Mouse (Mus musculus): ENCODE data around the gene Itpr1. TPM values are rescaled to one million over a fixed set of nuclear protein-coding genes. Genes with fewer than 3 reads are reported as not detected.
A peak's percentile ranks its signal among the peaks of the same experiment; 100 is the strongest.

Itpr1 gene
- polyA plus RNA-seq, 1 experiment from 2014 or later, result 11.9 TPM

GRCm38 (mm10) chr6:108192632-108193031, 20.3 kb upstream of the Itpr1 start:
- no peak for ATAC-seq (ENCODE audit: insufficient number of reproducible peaks, insufficient read depth, low FRiP score, low TSS enrichment)
- no peaks in the 10 kb centered on the region for H3K4me1 ChIP-seq
- no peak overlapping the region for H3K4me3 ChIP-seq
- H3K4me2 ChIP-seq (replicated peaks), result no peak overlapping the region
- H3K36me3 ChIP-seq, result no peaks in the 10 kb centered on the region
- no peaks in the 10 kb centered on the region for H3K9me3 ChIP-seq
- no peak overlapping the region for H3K9ac ChIP-seq
- H3K27ac ChIP-seq, result no peak overlapping the region
- H3K27me3 ChIP-seq, result no peaks in the 10 kb centered on the region
- 80% methylated on average over 4 of the region's 4 CpGs for WGBS

- no peaks in the 10 kb centered on the region for H3K36me3 ChIP-seq
- no peaks in the 10 kb centered on the region for H3K4me1 ChIP-seq
- no peaks in the 10 kb centered on the region for H3K27me3 ChIP-seq
- no peaks in the 10 kb centered on the region for H3K9me3 ChIP-seq
- H3K4me3 ChIP-seq, result no peak overlapping the region
- no peak overlapping the region for H3K4me2 ChIP-seq (replicated peaks)
- no peak overlapping the region for H3K27ac ChIP-seq
- H3K9ac ChIP-seq, result no peak overlapping the region
- ATAC-seq (ENCODE audit: insufficient number of reproducible peaks, insufficient read depth, low FRiP score, low TSS enrichment), result no peak
- 86% methylated on average over 7 of the region's 7 CpGs for WGBS
These were observed 16.2 kb upstream of the Itpr1 start for GRCm38 (mm10) chr6:108196665-108197064.

GRCm38 (mm10) chr6:108197117-108197516, 15.8 kb upstream of the Itpr1 start:
- H3K4me2 ChIP-seq (replicated peaks), result no peak overlapping the region
- WGBS, result 60% methylated on average over 4 of the region's 4 CpGs
- no peak for ATAC-seq (ENCODE audit: insufficient number of reproducible peaks, insufficient read depth, low FRiP score, low TSS enrichment)
- no peak overlapping the region for H3K9ac ChIP-seq
- H3K4me1 ChIP-seq, result no peaks in the 10 kb centered on the region
- H3K9me3 ChIP-seq, result no peaks in the 10 kb centered on the region
- no peak overlapping the region for H3K27ac ChIP-seq
- no peak overlapping the region for H3K4me3 ChIP-seq
- H3K27me3 ChIP-seq, result no peaks in the 10 kb centered on the region
- H3K36me3 ChIP-seq, result no peaks in the 10 kb centered on the region

GRCm38 (mm10) chr6:108198286-108198685, 14.6 kb upstream of the Itpr1 start:
- Histone ChIP-seq H3K4me3 (no peak overlapping the region), H3K27me3 (no peaks in the 10 kb centered on the region), H3K9ac (no peak overlapping the region), H3K27ac (no peak overlapping the region), H3K4me1 (no peaks in the 10 kb centered on the region), H3K36me3 (no peaks in the 10 kb centered on the region), H3K4me2 (replicated peaks) (no peak overlapping the region), H3K9me3 (no peaks in the 10 kb centered on the region)
- no peak for ATAC-seq (ENCODE audit: insufficient number of reproducible peaks, insufficient read depth, low FRiP score, low TSS enrichment)
- 84% methylated on average over 7 of the region's 7 CpGs for WGBS

- no peak overlapping the region for H3K4me2 ChIP-seq (replicated peaks)
- ATAC-seq (ENCODE audit: insufficient number of reproducible peaks, insufficient read depth, low FRiP score, low TSS enrichment), result no peak
- H3K9me3 ChIP-seq, result no peaks in the 10 kb centered on the region
- no peaks in the 10 kb centered on the region for H3K27me3 ChIP-seq
- no peak overlapping the region for H3K27ac ChIP-seq
- no peaks in the 10 kb centered on the region for H3K36me3 ChIP-seq
- H3K4me3 ChIP-seq, result no peak overlapping the region
- WGBS, result 71% methylated on average over 2 of the region's 2 CpGs
- H3K9ac ChIP-seq, result no peak overlapping the region
- H3K4me1 ChIP-seq, result no peaks in the 10 kb centered on the region
These were observed 8.6 kb upstream of the Itpr1 start for GRCm38 (mm10) chr6:108204322-108204721.

- Histone ChIP-seq H3K4me3 (no peak overlapping the region), H3K27me3 (no peaks in the 10 kb centered on the region), H3K9ac (no peak overlapping the region), H3K36me3 (no peaks in the 10 kb centered on the region), H3K4me1 (peaks cover 4% of the 10 kb centered on the region), H3K27ac (no peak overlapping the region), H3K4me2 (replicated peaks) (no peak overlapping the region), H3K9me3 (no peaks in the 10 kb centered on the region)
- no peak for ATAC-seq (ENCODE audit: insufficient number of reproducible peaks, insufficient read depth, low FRiP score, low TSS enrichment)
- 75% methylated on average over 4 of the region's 4 CpGs for WGBS
These were observed 6.8 kb upstream of the Itpr1 start for GRCm38 (mm10) chr6:108206145-108206544.

- peaks cover 13% of the 10 kb centered on the region for H3K4me1 ChIP-seq
- no peak overlapping the region for H3K27ac ChIP-seq
- 83% methylated on average over 5 of the region's 5 CpGs for WGBS
- no peak overlapping the region for H3K4me2 ChIP-seq (replicated peaks)
- H3K4me3 ChIP-seq, result no peak overlapping the region
- no peaks in the 10 kb centered on the region for H3K9me3 ChIP-seq
- H3K27me3 ChIP-seq, result no peaks in the 10 kb centered on the region
- no peaks in the 10 kb centered on the region for H3K36me3 ChIP-seq
- no peak for ATAC-seq (ENCODE audit: insufficient number of reproducible peaks, insufficient read depth, low FRiP score, low TSS enrichment)
- H3K9ac ChIP-seq, result no peak overlapping the region
These were observed 5.9 kb upstream of the Itpr1 start for GRCm38 (mm10) chr6:108206914-108207566.

- peak overlapping the region; percentile 75 for H3K27ac ChIP-seq
- WGBS, result 5% methylated on average over 36 of the region's 36 CpGs
These were observed 708 bp upstream of the Itpr1 start for GRCm38 (mm10) chr6:108211896-108212880.

GRCm38 (mm10) chr6:108213481-108214293, 791 bp downstream of the Itpr1 start:
- Histone ChIP-seq H3K9ac (peak overlapping the region; percentile 59), H3K4me2 (replicated peaks) (peak overlapping the region; percentile 76), H3K4me3 (peak overlapping the region; percentile 59), H3K27me3 (no peaks in the 10 kb centered on the region), H3K4me1 (peaks cover 26% of the 10 kb centered on the region), H3K9me3 (no peaks in the 10 kb centered on the region), H3K36me3 (no peaks in the 10 kb centered on the region), H3K27ac (0 out of 2 replicates have a peak overlapping the region, but pooled peaks have one; percentile 42)
- ATAC-seq (ENCODE audit: insufficient number of reproducible peaks, insufficient read depth, low FRiP score, low TSS enrichment), result no peak
- under 1% methylated on average over 24 of the region's 29 CpGs for WGBS

More at GRCm38 (mm10) chr6:108211896-108212880, 708 bp upstream of the Itpr1 start:
- Histone ChIP-seq H3K4me2 (replicated peaks) (peak overlapping the region; percentile 76), H3K9me3 (no peaks in the 10 kb centered on the region), H3K9ac (peak overlapping the region; percentile 38; the same call in 1 of the 2 replicates), H3K4me1 (peaks cover 26% of the 10 kb centered on the region), H3K36me3 (no peaks in the 10 kb centered on the region), H3K4me3 (peak overlapping the region; percentile 59), H3K27me3 (no peaks in the 10 kb centered on the region)
- ATAC-seq (ENCODE audit: insufficient number of reproducible peaks, insufficient read depth, low FRiP score, low TSS enrichment), result peak; percentile 16; the same call in 1 of the 2 replicates

- Histone ChIP-seq H3K4me3 (peak overlapping the region; percentile 59), H3K4me2 (replicated peaks) (peak overlapping the region; percentile 76), H3K9ac (peak overlapping the region; percentile 52; the same call in 1 of the 2 replicates), H3K4me1 (peaks cover 26% of the 10 kb centered on the region), H3K27ac (no peak overlapping the region), H3K36me3 (no peaks in the 10 kb centered on the region), H3K9me3 (no peaks in the 10 kb centered on the region), H3K27me3 (no peaks in the 10 kb centered on the region)
- 13% methylated on average over 10 of the region's 10 CpGs for WGBS
- no peak for ATAC-seq (ENCODE audit: insufficient number of reproducible peaks, insufficient read depth, low FRiP score, low TSS enrichment)
These were observed 1.5 kb downstream of the Itpr1 start for GRCm38 (mm10) chr6:108214294-108214925.

- no peaks in the 10 kb centered on the region for H3K27me3 ChIP-seq
- no peak overlapping the region for H3K4me2 ChIP-seq (replicated peaks)
- H3K9me3 ChIP-seq, result no peaks in the 10 kb centered on the region
- H3K27ac ChIP-seq, result no peak overlapping the region
- no peaks in the 10 kb centered on the region for H3K36me3 ChIP-seq
- peaks cover 22% of the 10 kb centered on the region for H3K4me1 ChIP-seq
- 60% methylated on average over 5 of the region's 5 CpGs for WGBS
- ATAC-seq (ENCODE audit: insufficient number of reproducible peaks, insufficient read depth, low FRiP score, low TSS enrichment), result no peak
- no peak overlapping the region for H3K9ac ChIP-seq
- no peak overlapping the region for H3K4me3 ChIP-seq
These were observed 3.2 kb downstream of the Itpr1 start for GRCm38 (mm10) chr6:108216091-108216490.
